Mouse (Mus musculus): ENCODE data around the gene Insl3.

GRCm38 (mm10) chr8:71674071-71674470 lies 14.9 kb upstream of the Insl3 start:
- no peak for TF ChIP-seq CTCF (IDR thresholded peaks at IDR 0.05; ENCODE audit: low read depth)
- TF ChIP-seq EP300 (optimal IDR thresholded peaks at IDR 0.05) = no peak

All from stomach, postnatal 0 days (tissue).